Mouse (Mus musculus) liver, adult 2 months (tissue): ENCODE measurements around the gene Arid4b.

Experiments
- CTCF ChIP-seq: fragments of 200-500 bp; IDR thresholded peaks from 2 replicates; pipeline ENCODE4 v1.5.1; 2011; ENCODE audit warnings: low read depth, low read length, control low read depth
- POLR2A ChIP-seq: fragments of 200-500 bp; IDR thresholded peaks from 2 replicates; pipeline ENCODE4 v1.6.1; 2011; ENCODE audit warnings: low read length, control low read depth; ENCODE audit not compliant: insufficient read depth; ENCODE audit errors: extremely low read depth

- no peak for TF ChIP-seq CTCF
- no peak for TF ChIP-seq POLR2A
Measured at GRCm38 (mm10) chr13:14245946-14246345, 182.9 kb downstream of the Arid4b start.
